Mouse (Mus musculus): ENCODE measurements around the gene Narf. TPM values are rescaled to one million over a fixed set of nuclear protein-coding genes. Genes with fewer than 3 reads are reported as not detected.

The Narf gene
- polyA plus RNA-seq, 2 experiments: 46.6 to 110 TPM

DNA sequence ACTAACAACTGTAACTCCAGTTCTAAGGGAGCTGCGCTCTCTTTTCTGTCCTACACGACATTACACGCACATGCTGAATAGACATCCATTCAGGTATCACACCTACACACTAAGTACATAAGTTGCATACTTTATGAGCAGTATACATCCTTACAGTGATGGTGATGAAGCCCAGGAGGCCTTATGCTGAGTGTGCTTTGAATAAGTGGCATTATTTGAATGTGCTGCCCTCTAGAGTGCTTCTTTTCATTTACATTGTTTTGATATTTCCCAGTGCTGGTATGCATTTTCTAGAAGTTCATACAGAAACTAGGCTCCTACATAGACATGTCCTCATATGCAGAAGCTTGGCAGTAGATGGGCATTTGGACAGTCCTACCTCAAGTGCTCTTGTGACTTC is 52.8 kb downstream of the Narf start:
- WGBS (ENCODE audit: insufficient replicate concordance): 84% methylated on average over 3 of the region's 3 CpGs
- no peak for TF ChIP-seq EP300 (IDR thresholded peaks at IDR 0.05; ENCODE audit: low read depth)
- peak; percentile 34; the same call in 1 of the 2 replicates for TF ChIP-seq CTCF (IDR thresholded peaks at IDR 0.05; ENCODE audit: low read depth)
- H3K36me3 ChIP-seq (replicated peaks; ENCODE audit: control insufficient read depth, insufficient read depth, low read depth): peaks cover 69% of the 10 kb centered on the region

DNA sequence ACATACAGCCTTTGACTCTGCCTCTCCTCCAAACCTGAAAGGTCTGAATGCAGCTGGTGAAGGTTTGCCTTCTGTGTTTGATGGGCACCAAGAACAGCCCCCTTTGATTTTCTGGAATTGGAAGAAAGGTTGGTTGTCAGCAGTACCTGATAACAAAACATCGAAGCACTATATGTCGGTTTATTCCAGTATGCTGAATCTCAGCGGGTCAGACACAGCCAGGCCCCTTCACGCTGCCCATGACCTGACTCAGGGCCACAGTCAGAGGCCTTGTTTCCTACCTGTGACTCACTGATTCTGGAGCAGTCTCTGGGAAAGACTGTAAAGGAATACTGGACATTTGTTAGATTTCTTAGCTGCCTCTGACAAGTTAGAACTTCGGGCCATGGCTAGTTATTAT is 57.7 kb downstream of the Narf start:
- Histone ChIP-seq H3K4me1 (replicated peaks; ENCODE audit: control insufficient read depth in 2 of 2, insufficient read depth in 2 of 2, low read length in 1 of 2) (no peaks in the 10 kb centered on the region), H3K4me3 (ENCODE audit: insufficient read depth in 1 of 2, low read depth in 2 of 2, low read length in 2 of 2) (no peak overlapping the region), H3K27me3 (ENCODE audit: control insufficient read depth, insufficient read depth, low read length) (no peaks in the 10 kb centered on the region), H3K27ac (no peak overlapping the region), H3K9me3 (ENCODE audit: control insufficient read depth, low read length) (no peaks in the 10 kb centered on the region), H3K9ac (replicated peaks) (no peak overlapping the region), H3K36me3 (replicated peaks; ENCODE audit: control insufficient read depth, insufficient read depth, low read depth) (peaks cover 58% of the 10 kb centered on the region), H3K4me2 (ENCODE audit: low read depth) (no peak overlapping the region)
- ATAC-seq (ENCODE audit: insufficient read depth) (no peak), DNase-seq (ENCODE audit: low read depth in 3 of 3, low spot score in 3 of 3) (no peak)
- TF ChIP-seq CTCF (IDR thresholded peaks at IDR 0.05; ENCODE audit: low read depth) (no peak), EP300 (IDR thresholded peaks at IDR 0.05; ENCODE audit: low read depth) (no peak)
- WGBS (ENCODE audit: insufficient replicate concordance): 84% methylated on average over 5 of the region's 5 CpGs

More for the DNA sequence above, 52.8 kb downstream of the Narf start:
- no peak overlapping the region for H3K4me2 ChIP-seq (ENCODE audit: low read depth)
- H3K27ac ChIP-seq: no peak overlapping the region
- ATAC-seq (ENCODE audit: insufficient read depth) (no peak), DNase-seq (ENCODE audit: low read depth in 3 of 3, low spot score in 3 of 3) (no peak)
- no peak overlapping the region for H3K4me3 ChIP-seq (ENCODE audit: insufficient read depth in 1 of 2, low read depth in 2 of 2, low read length in 2 of 2)
- H3K9ac ChIP-seq (replicated peaks): no peak overlapping the region
- no peaks in the 10 kb centered on the region for H3K4me1 ChIP-seq (replicated peaks; ENCODE audit: control insufficient read depth in 2 of 2, insufficient read depth in 2 of 2, low read length in 1 of 2)
- H3K27me3 ChIP-seq (ENCODE audit: control insufficient read depth, insufficient read depth, low read length): no peaks in the 10 kb centered on the region
- no peaks in the 10 kb centered on the region for H3K9me3 ChIP-seq (ENCODE audit: control insufficient read depth, low read length)

DNA sequence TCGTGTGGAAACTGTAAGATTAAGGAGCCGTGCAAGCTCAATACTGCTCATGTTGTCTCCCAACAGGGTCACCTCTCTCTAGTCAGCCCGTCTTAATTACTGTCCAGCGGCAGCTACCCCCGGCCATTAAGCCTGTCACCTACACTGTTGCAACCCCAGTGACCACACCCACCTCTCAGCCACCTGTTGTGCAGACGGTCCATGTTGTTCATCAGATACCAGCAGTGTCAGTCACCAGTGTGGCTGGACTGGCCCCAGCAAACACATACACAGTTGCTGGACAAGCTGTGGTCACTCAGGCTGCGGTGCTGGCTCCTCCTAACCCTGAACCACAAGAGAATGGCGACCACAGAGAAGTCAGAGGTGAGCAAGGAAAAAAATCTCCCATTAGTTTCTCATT is 61.4 kb downstream of the Narf start:
- Histone ChIP-seq H3K27me3 (ENCODE audit: control insufficient read depth, insufficient read depth, low read length) (no peaks in the 10 kb centered on the region), H3K4me2 (ENCODE audit: low read depth) (no peak overlapping the region), H3K27ac (no peak overlapping the region), H3K9ac (replicated peaks) (no peak overlapping the region), H3K36me3 (replicated peaks; ENCODE audit: control insufficient read depth, insufficient read depth, low read depth) (peaks cover 49% of the 10 kb centered on the region), H3K4me1 (replicated peaks; ENCODE audit: control insufficient read depth in 2 of 2, insufficient read depth in 2 of 2, low read length in 1 of 2) (no peaks in the 10 kb centered on the region), H3K4me3 (ENCODE audit: insufficient read depth in 1 of 2, low read depth in 2 of 2, low read length in 2 of 2) (no peak overlapping the region), H3K9me3 (ENCODE audit: control insufficient read depth, low read length) (no peaks in the 10 kb centered on the region)
- 78% methylated on average over 8 of the region's 8 CpGs for WGBS (ENCODE audit: insufficient replicate concordance)
- no peak for ATAC-seq (ENCODE audit: insufficient read depth)
- TF ChIP-seq EP300 (IDR thresholded peaks at IDR 0.05; ENCODE audit: low read depth) (no peak), CTCF (IDR thresholded peaks at IDR 0.05; ENCODE audit: low read depth) (no peak)
- no peak for DNase-seq (ENCODE audit: low read depth in 3 of 3, low spot score in 3 of 3)

GRCm38 (mm10) chr11:121300265-121300664 is 63.2 kb downstream of the Narf start:
- DNase-seq (ENCODE audit: low read depth in 3 of 3, low spot score in 3 of 3): no peak
- H3K9me3 ChIP-seq (ENCODE audit: control insufficient read depth, low read length): no peaks in the 10 kb centered on the region
- TF ChIP-seq EP300 (IDR thresholded peaks at IDR 0.05; ENCODE audit: low read depth) (no peak), CTCF (IDR thresholded peaks at IDR 0.05; ENCODE audit: low read depth) (no peak)
- H3K4me3 ChIP-seq (ENCODE audit: insufficient read depth in 1 of 2, low read depth in 2 of 2, low read length in 2 of 2): no peak overlapping the region
- H3K4me2 ChIP-seq (ENCODE audit: low read depth): no peak overlapping the region
- 89% methylated on average over 9 of the region's 9 CpGs for WGBS (ENCODE audit: insufficient replicate concordance)
- no peaks in the 10 kb centered on the region for H3K4me1 ChIP-seq (replicated peaks; ENCODE audit: control insufficient read depth in 2 of 2, insufficient read depth in 2 of 2, low read length in 1 of 2)
- no peaks in the 10 kb centered on the region for H3K27me3 ChIP-seq (ENCODE audit: control insufficient read depth, insufficient read depth, low read length)
- peaks cover 46% of the 10 kb centered on the region for H3K36me3 ChIP-seq (replicated peaks; ENCODE audit: control insufficient read depth, insufficient read depth, low read depth)
- ATAC-seq (ENCODE audit: insufficient read depth): no peak
- H3K9ac ChIP-seq (replicated peaks): no peak overlapping the region
- H3K27ac ChIP-seq: no peak overlapping the region

GRCm38 (mm10) chr11:121305371-121305770 is 68.3 kb downstream of the Narf start:
- Histone ChIP-seq H3K27me3 (ENCODE audit: control insufficient read depth, insufficient read depth, low read length) (no peaks in the 10 kb centered on the region), H3K4me1 (replicated peaks; ENCODE audit: control insufficient read depth in 2 of 2, insufficient read depth in 2 of 2, low read length in 1 of 2) (no peaks in the 10 kb centered on the region), H3K4me2 (ENCODE audit: low read depth) (no peak overlapping the region), H3K27ac (no peak overlapping the region), H3K36me3 (replicated peaks; ENCODE audit: control insufficient read depth, insufficient read depth, low read depth) (peaks cover 37% of the 10 kb centered on the region), H3K9ac (replicated peaks) (no peak overlapping the region), H3K4me3 (ENCODE audit: insufficient read depth in 1 of 2, low read depth in 2 of 2, low read length in 2 of 2) (no peak overlapping the region), H3K9me3 (ENCODE audit: control insufficient read depth, low read length) (no peaks in the 10 kb centered on the region)
- TF ChIP-seq CTCF (IDR thresholded peaks at IDR 0.05; ENCODE audit: low read depth) (no peak), EP300 (IDR thresholded peaks at IDR 0.05; ENCODE audit: low read depth) (no peak)
- no peak for DNase-seq (ENCODE audit: low read depth in 3 of 3, low spot score in 3 of 3)
- WGBS (ENCODE audit: insufficient replicate concordance): 76% methylated on average over 6 of the region's 6 CpGs
- ATAC-seq (ENCODE audit: insufficient read depth): no peak

Other genes starting within 250 kb of the Narf start
- gene Csnk1d, start 245.9 kb upstream of the Narf start, polyA plus RNA-seq (2012; rRNA removed): 22.5 and 27.0 TPM in 2 replicates
- 17.1 and 19.6 TPM in 2 replicates for gene Csnk1d, start 245.9 kb upstream of the Narf start, polyA plus RNA-seq (2014; fragmentation: Nextera tagmentation; extraction: Ambion mirVana)
- 0.37 and 0.54 TPM in 2 replicates for gene Cd7, start 197.8 kb upstream of the Narf start, polyA plus RNA-seq (2012; rRNA removed)
- 0.56 and 0.57 TPM in 2 replicates for gene Cd7, start 197.8 kb upstream of the Narf start, polyA plus RNA-seq (2014; fragmentation: Nextera tagmentation; extraction: Ambion mirVana)
- gene Sectm1b, start 173.7 kb upstream of the Narf start, polyA plus RNA-seq (2012; rRNA removed): 0.05 and 0.08 TPM in 2 replicates
- gene Sectm1b, start 173.7 kb upstream of the Narf start, polyA plus RNA-seq (2014; fragmentation: Nextera tagmentation; extraction: Ambion mirVana): 0.04 TPM in 1 of 2 replicates, not detected in the other
- gene Sectm1a, start 156.0 kb upstream of the Narf start, polyA plus RNA-seq (2012; rRNA removed): 1.0 and 1.3 TPM in 2 replicates
- 0.61 and 1.0 TPM in 2 replicates for gene Sectm1a, start 156.0 kb upstream of the Narf start, polyA plus RNA-seq (2014; fragmentation: Nextera tagmentation; extraction: Ambion mirVana)
- gene Tex19.2, start 118.6 kb upstream of the Narf start, polyA plus RNA-seq (2012; rRNA removed): 0.08 and 0.10 TPM in 2 replicates
- not detected in 2 replicates for gene Tex19.2, start 118.6 kb upstream of the Narf start, polyA plus RNA-seq (2014; fragmentation: Nextera tagmentation; extraction: Ambion mirVana)
- gene Tex19.1, start 91.1 kb upstream of the Narf start, polyA plus RNA-seq (2012; rRNA removed): 0.06 and 0.08 TPM in 2 replicates
- not detected in 2 replicates for gene Tex19.1, start 91.1 kb upstream of the Narf start, polyA plus RNA-seq (2014; fragmentation: Nextera tagmentation; extraction: Ambion mirVana)
- gene Uts2r, start 77.0 kb upstream of the Narf start, polyA plus RNA-seq (2012; rRNA removed): not detected in 2 replicates
- not detected in 2 replicates for gene Uts2r, start 77.0 kb upstream of the Narf start, polyA plus RNA-seq (2014; fragmentation: Nextera tagmentation; extraction: Ambion mirVana)
- 7.4 and 8.1 TPM in 2 replicates for gene Hexdc, start 32.8 kb upstream of the Narf start, polyA plus RNA-seq (2012; rRNA removed)
- gene Hexdc, start 32.8 kb upstream of the Narf start, polyA plus RNA-seq (2014; fragmentation: Nextera tagmentation; extraction: Ambion mirVana): 2.3 and 2.7 TPM in 2 replicates
- gene Ogfod3, start 32.5 kb upstream of the Narf start, polyA plus RNA-seq (2012; rRNA removed): 4.0 and 5.6 TPM in 2 replicates
- gene Ogfod3, start 32.5 kb upstream of the Narf start, polyA plus RNA-seq (2014; fragmentation: Nextera tagmentation; extraction: Ambion mirVana): 13.3 and 15.3 TPM in 2 replicates
- 14.8 and 16.1 TPM in 2 replicates for gene Cybc1, start 7.9 kb upstream of the Narf start, polyA plus RNA-seq (2012; rRNA removed)
- 19.7 and 20.3 TPM in 2 replicates for gene Cybc1, start 7.9 kb upstream of the Narf start, polyA plus RNA-seq (2014; fragmentation: Nextera tagmentation; extraction: Ambion mirVana)
- 9.9 and 10.0 TPM in 2 replicates for gene Foxk2, start 22.7 kb downstream of the Narf start, polyA plus RNA-seq (2012; rRNA removed)
- gene Foxk2, start 22.7 kb downstream of the Narf start, polyA plus RNA-seq (2014; fragmentation: Nextera tagmentation; extraction: Ambion mirVana): 3.1 and 4.2 TPM in 2 replicates
- gene Wdr45b, start 117.2 kb downstream of the Narf start, polyA plus RNA-seq (2012; rRNA removed): 13.9 and 15.3 TPM in 2 replicates
- 19.5 and 19.7 TPM in 2 replicates for gene Wdr45b, start 117.2 kb downstream of the Narf start, polyA plus RNA-seq (2014; fragmentation: Nextera tagmentation; extraction: Ambion mirVana)
- 0.14 and 0.30 TPM in 2 replicates for gene Rab40b, start 151.0 kb downstream of the Narf start, polyA plus RNA-seq (2012; rRNA removed)
- 0.21 and 0.55 TPM in 2 replicates for gene Rab40b, start 151.0 kb downstream of the Narf start, polyA plus RNA-seq (2014; fragmentation: Nextera tagmentation; extraction: Ambion mirVana)
- gene Fn3krp, start 184.1 kb downstream of the Narf start, polyA plus RNA-seq (2012; rRNA removed): 19.9 and 24.4 TPM in 2 replicates
- 23.5 and 24.2 TPM in 2 replicates for gene Fn3krp, start 184.1 kb downstream of the Narf start, polyA plus RNA-seq (2014; fragmentation: Nextera tagmentation; extraction: Ambion mirVana)
- gene Fn3k, start 197.7 kb downstream of the Narf start, polyA plus RNA-seq (2012; rRNA removed): 34.9 and 39.9 TPM in 2 replicates
- 49.9 and 51.4 TPM in 2 replicates for gene Fn3k, start 197.7 kb downstream of the Narf start, polyA plus RNA-seq (2014; fragmentation: Nextera tagmentation; extraction: Ambion mirVana)
- gene Tbcd, start 214.7 kb downstream of the Narf start, polyA plus RNA-seq (2012; rRNA removed): 15.0 and 20.4 TPM in 2 replicates
- gene Tbcd, start 214.7 kb downstream of the Narf start, polyA plus RNA-seq (2014; fragmentation: Nextera tagmentation; extraction: Ambion mirVana): 15.6 and 17.2 TPM in 2 replicates